Mouse (Mus musculus) regulatory T cell (primary cell): ENCODE measurements around the gene Alkbh6.

Experiments used
- in situ Hi-C: fragments of 300-600 bp; cut with MboI, MseI; formaldehyde crosslinking; loops from one replicate; pipeline ENCODE4 v1.15.1; 2025; ENCODE audit warnings: high pct_unique_total_duplicates

The Alkbh6 gene

GRCm38 (mm10) chr7:30328379-30328778 is 19.9 kb downstream of the Alkbh6 start:
- in situ Hi-C loops, result no loop called here

- in situ Hi-C loops, result no loop called here
These were observed 23.4 kb downstream of the Alkbh6 start for GRCm38 (mm10) chr7:30331887-30332286.

- in situ Hi-C loops, result no loop called here
These were observed 24.2 kb downstream of the Alkbh6 start for GRCm38 (mm10) chr7:30332622-30333259.

- in situ Hi-C loops, result no loop called here
These were observed 24.9 kb downstream of the Alkbh6 start for GRCm38 (mm10) chr7:30333436-30333835.

- in situ Hi-C loops, result no loop called here
These were observed 26.0 kb downstream of the Alkbh6 start for GRCm38 (mm10) chr7:30334563-30334962.

- in situ Hi-C loops, result no loop called here
These were observed 27.2 kb downstream of the Alkbh6 start for GRCm38 (mm10) chr7:30335688-30336087.

- in situ Hi-C loops, result no loop called here
These were observed 27.9 kb downstream of the Alkbh6 start for GRCm38 (mm10) chr7:30336384-30336783.

- in situ Hi-C loops, result no loop called here
These were observed 31.1 kb downstream of the Alkbh6 start for GRCm38 (mm10) chr7:30339432-30340109.

GRCm38 (mm10) chr7:30346635-30347379 is 38.3 kb downstream of the Alkbh6 start:
- in situ Hi-C loops, result no loop called here

GRCm38 (mm10) chr7:30347828-30348227 is 39.3 kb downstream of the Alkbh6 start:
- in situ Hi-C loops, result no loop called here

GRCm38 (mm10) chr7:30353279-30353822 is 44.8 kb downstream of the Alkbh6 start:
- in situ Hi-C loops, result no loop called here

GRCm38 (mm10) chr7:30354059-30354458 is 45.5 kb downstream of the Alkbh6 start:
- in situ Hi-C loops, result no loop called here

- in situ Hi-C loops, result no loop called here
These were observed 50.1 kb downstream of the Alkbh6 start for GRCm38 (mm10) chr7:30358378-30359186.

- in situ Hi-C loops, result no loop called here
These were observed 50.9 kb downstream of the Alkbh6 start for GRCm38 (mm10) chr7:30359276-30359865.

GRCm38 (mm10) chr7:30360028-30360427 is 51.5 kb downstream of the Alkbh6 start:
- in situ Hi-C loops, result loop anchor here (10.0 kb wide), 1 partner anchor 115 kb away; no protein-coding TSS in a partner anchor

GRCm38 (mm10) chr7:30362652-30363343 is 54.3 kb downstream of the Alkbh6 start, which contains the start of gene Lrfn3:
Lrfn3 (minus strand) TSS chr7:30362772.
- in situ Hi-C loops, result loop anchor here (10.0 kb wide), 1 partner anchor 112 kb away; no protein-coding TSS in a partner anchor

- in situ Hi-C loops, result loop anchor here (10.0 kb wide), 1 partner anchor 111 kb away; no protein-coding TSS in a partner anchor
These were observed 54.8 kb downstream of the Alkbh6 start for GRCm38 (mm10) chr7:30363344-30363738.
